Mouse (Mus musculus) gastrocnemius, adult 18-20 months (tissue): ENCODE data around the gene 1300017J02Rik. TPM values are rescaled to one million over a fixed set of nuclear protein-coding genes. Genes with fewer than 3 reads are reported as not detected.
A peak's percentile ranks its signal among the peaks of the same experiment; 100 is the strongest.
"Not testable (repeated sequence)": the region's sequence is repeated elsewhere in the genome, so short reads cannot be mapped to it uniquely, and the experiment has no call there.

Source experiments
- DNase-seq: peaks from one replicate; pipeline ENCODE4 v3.0.0; 2021; ENCODE audit warnings: low spot score
- long read RNA-seq, 2 experiments: library from polyadenylated mRNA; stranded (forward); transcript quantifications; one replicate each; pipeline ENCODE4 v2.0.0; 2021
- total RNA-seq, 2 experiments: library from RNA; stranded (reverse); gene quantifications; 2 replicates each; pipeline ENCODE4 v1.2.3; 2021

The 1300017J02Rik gene
- total RNA-seq: not detected
- long read RNA-seq, experiment 1: 0 reads
- long read RNA-seq, experiment 2: 0 reads

- peak; percentile 92 for DNase-seq
These were observed at the start of gene 1300017J02Rik, which contains the start of gene Topbp1 for GRCm38 (mm10) chr9:103304927-103305326. Gene 1300017J02Rik (minus strand): TSS chr9:103305082. Gene Topbp1 (plus strand): TSS chr9:103305215.

- DNase-seq: not testable (repeated sequence)
These were observed 48.8 kb upstream of the 1300017J02Rik start for GRCm38 (mm10) chr9:103353500-103354260.

GRCm38 (mm10) chr9:103348791-103349190 is 43.9 kb upstream of the 1300017J02Rik start:
- DNase-seq: no peak

GRCm38 (mm10) chr9:103347996-103348490 is 43.2 kb upstream of the 1300017J02Rik start:
- DNase-seq: no peak

GRCm38 (mm10) chr9:103347045-103347444 is 42.2 kb upstream of the 1300017J02Rik start:
- DNase-seq: no peak

- DNase-seq: no peak
These were observed 32.0 kb upstream of the 1300017J02Rik start for GRCm38 (mm10) chr9:103336912-103337311.

- DNase-seq: no peak
These were observed 27.8 kb upstream of the 1300017J02Rik start for GRCm38 (mm10) chr9:103332663-103333062.

DNA sequence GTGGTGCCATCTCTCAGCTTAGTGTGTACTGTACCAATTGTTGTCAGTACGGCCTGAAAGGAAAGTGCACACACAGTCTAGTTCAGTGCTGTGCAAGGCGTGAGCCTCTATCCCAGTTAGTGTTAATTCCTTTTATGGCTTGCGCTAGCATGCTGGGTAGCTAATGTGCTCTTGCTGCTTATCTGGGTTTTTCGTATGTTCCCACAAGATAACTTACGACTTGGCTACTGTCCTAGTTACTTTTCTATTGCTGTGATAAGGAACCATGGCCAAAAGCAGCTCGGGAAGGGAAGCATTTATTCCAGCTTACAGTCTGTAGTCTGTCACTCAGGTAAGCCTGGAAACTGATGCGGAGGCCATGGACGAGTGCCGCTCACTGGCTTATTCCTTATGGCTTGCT is 21.6 kb upstream of the 1300017J02Rik start:
- no peak for DNase-seq

DNA sequence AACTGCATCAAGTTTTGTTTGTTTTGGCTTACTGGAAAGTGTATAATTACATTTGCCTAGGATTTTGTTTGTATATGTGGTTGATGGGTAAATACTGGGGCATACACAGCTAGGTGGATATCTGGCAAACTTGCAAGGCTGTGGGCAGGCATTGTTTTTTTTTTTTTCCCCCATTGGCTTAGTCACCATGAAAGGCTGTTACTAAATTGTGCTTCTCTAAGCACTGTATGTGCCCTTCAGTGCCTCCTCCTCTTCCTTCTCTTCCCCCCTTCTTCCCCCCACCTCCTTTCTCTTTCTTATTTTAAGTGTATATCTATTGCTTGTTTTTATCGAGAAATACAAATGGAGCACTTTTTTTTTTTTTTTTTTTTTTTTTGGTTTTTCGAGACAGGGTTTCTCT is 19.8 kb upstream of the 1300017J02Rik start:
- no peak for DNase-seq

GRCm38 (mm10) chr9:103309832-103310231 is 5.0 kb upstream of the 1300017J02Rik start:
- DNase-seq: no peak

- DNase-seq: no peak
These were observed 605 bp upstream of the 1300017J02Rik start for GRCm38 (mm10) chr9:103305332-103306041.

DNA sequence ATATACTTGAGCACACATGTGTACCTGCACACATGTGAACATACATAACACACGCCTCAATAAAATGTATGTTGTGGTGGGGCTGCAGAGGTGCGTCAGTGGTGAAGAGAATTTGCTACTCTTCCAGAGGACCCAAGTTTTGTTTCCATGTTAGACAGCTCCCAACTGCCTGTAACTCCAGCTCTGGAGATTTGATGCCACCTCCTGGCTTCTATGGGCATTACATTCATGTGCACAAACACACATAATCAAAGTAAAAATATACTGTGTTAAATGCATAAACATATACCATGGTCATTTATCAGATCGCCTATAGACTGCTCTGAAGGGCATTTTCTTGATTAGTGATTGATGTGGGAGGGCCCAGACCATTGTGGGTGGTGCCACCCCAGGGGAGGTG is 2.2 kb downstream of the 1300017J02Rik start:
- peak; percentile 46 for DNase-seq

GRCm38 (mm10) chr9:103302239-103302638 is 2.6 kb downstream of the 1300017J02Rik start:
- DNase-seq: no peak

DNA sequence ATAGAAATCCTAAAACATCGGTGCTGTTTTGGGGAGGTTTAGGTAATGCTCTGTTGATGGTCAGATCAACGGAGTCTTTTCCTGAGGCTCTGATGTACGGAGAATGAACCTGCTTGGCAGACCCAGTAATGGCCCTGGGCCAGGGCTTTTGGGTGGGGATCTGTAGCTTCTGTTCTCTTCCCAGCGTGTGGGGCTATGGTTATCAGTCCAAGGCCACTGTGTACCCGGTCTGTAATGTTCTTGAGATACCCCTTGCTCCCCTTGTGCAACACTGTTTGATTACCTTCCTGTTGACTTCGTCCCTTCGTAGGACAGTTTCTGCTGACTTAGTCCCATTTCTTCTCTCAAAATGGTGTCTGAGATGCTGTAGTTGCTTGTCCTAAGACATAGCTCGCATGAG is 3.8 kb downstream of the 1300017J02Rik start:
- DNase-seq: no peak

- no peak for DNase-seq
These were observed 10.4 kb downstream of the 1300017J02Rik start for GRCm38 (mm10) chr9:103294507-103294906.

- DNase-seq: no peak
These were observed 16.2 kb downstream of the 1300017J02Rik start for GRCm38 (mm10) chr9:103288489-103289180.

GRCm38 (mm10) chr9:103287840-103288488 is 16.9 kb downstream of the 1300017J02Rik start:
- DNase-seq: no peak

DNA sequence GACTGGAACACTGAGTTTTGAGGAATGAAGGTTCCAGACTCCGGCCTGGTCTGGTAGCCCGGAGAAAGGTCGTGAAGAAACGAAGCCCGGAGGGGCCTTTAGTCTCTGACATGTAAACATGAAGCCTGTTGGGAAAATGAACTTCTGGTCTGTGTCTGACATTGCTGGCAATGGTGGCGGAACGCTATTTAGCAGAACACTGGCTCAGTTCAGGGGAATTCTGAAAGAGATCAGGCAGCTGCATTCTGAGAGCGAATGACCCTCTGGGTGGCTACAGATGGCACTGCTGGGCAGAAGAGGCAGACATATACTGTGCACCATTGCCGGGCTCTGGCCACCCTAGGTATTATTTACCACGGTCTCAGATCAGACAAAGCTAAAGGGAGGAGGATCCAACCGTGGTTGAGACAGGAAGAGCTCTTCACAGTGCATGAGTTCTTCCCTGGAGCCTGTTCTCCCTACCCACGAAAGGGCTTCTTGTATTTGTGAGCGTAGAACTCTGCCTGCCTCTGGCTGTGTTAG is 17.9 kb downstream of the 1300017J02Rik start:
- no peak for DNase-seq

GRCm38 (mm10) chr9:103286396-103286795 is 18.5 kb downstream of the 1300017J02Rik start:
- DNase-seq: no peak

DNA sequence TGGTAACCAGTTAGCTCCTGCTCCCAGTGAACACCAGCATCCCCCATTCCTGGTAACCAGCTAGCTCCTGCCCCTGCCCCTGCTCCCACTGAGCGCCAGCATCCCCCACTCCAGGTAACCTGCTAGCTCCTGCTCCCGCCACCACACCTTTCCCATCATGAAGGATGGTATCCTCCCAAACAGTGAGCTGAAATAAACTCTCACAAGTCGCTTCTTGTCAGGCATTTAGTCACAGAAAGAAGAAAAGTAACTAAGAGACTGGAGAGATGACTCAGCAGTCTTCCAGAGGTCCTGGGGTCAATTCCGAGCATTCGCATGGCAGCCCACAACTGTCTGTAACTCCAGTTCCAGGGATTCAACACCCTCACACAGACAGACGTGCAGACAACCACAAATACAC is 28.0 kb downstream of the 1300017J02Rik start:
- DNase-seq: no peak

DNA sequence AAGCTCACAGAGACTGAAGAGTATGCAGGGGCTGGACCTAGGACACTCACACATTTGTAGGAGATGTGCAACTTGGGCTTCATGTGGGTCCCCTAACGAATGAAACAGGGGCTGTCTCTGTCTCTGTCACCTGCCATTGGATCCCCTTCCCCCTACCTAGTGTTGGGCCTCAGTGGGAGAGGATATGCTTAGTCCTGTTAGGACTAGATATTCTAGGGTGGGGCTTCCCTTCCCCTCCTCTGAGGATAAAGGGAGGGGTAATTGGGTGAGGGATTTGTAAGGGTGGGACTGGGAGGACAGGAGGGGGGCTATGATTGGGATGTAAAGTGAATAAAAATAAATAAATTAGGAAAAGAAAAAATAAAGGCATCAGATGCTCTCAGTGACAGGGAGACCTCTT is 29.2 kb downstream of the 1300017J02Rik start:
- no peak for DNase-seq
